33 mouse cellular contexts compared by ENCODE assay signal in the genomic region with DNA sequence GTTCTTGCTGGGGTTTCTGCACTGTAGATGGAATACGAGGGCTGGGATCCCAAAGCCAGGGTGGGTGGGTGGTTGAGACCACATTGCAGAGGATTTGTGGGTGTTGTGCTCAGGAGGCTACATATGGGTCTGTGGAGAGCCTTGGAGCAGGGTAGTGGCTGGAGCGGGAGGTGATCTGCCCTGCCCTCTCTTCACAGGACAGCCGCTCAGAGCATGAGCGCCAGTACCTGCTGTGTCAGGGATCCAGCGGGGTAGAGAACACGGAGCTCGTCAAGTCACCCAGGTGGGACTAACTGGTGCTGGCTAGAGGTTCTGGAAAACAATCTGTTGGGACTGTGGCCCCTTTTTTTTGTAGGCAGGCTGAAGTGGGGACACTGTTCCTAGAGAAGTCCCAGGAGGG. TPM values are rescaled to one million over a fixed set of nuclear protein-coding genes. Genes with fewer than 3 reads are reported as not detected.
DNase-seq lines count a peak whose midpoint lies in the region; ATAC-seq and TF ChIP-seq lines count a peak whose summit lies in the region.
"Had no signal": no experiment of that assay in that cellular context is flagged by ENCODE, and none has a peak within 500 bp of the region (broad histone marks: within the 10 kb centered on the region; RNA-seq: fewer than 3 reads in every experiment).

No protein-coding gene starts in this region.

- H3K36me3 ChIP-seq in embryonic facial prominence, embryonic 14.5 days (ENCODE audit: control insufficient read depth, insufficient read depth, low read length), result peaks cover 94% of the 10 kb centered on the region
- H3K36me3 ChIP-seq in embryonic facial prominence, embryonic 10.5 days (replicated peaks), result peaks cover 100% of the 10 kb centered on the region
- H3K36me3 ChIP-seq in liver, embryonic 13.5 days, result peaks cover 92% of the 10 kb centered on the region
- peaks cover 55% of the 10 kb centered on the region for H3K36me3 ChIP-seq in liver, postnatal 0 days (replicated peaks; ENCODE audit: insufficient read depth, low read length)
- peaks cover 65% of the 10 kb centered on the region for H3K36me3 ChIP-seq in stomach, embryonic 15.5 days
- H3K36me3 ChIP-seq in stomach, postnatal 0 days (ENCODE audit: control insufficient read depth, insufficient read depth, low read length), result peaks cover 36% of the 10 kb centered on the region

- no peak overlapping the region for H3K4me3 ChIP-seq in embryonic facial prominence, embryonic 14.5 days (ENCODE audit: low read depth, low read length)
- H3K4me3 ChIP-seq in embryonic facial prominence, embryonic 10.5 days, result no peak overlapping the region
- H3K4me3 ChIP-seq in liver, embryonic 13.5 days (replicated peaks), result no peak overlapping the region
- H3K4me3 ChIP-seq in liver, postnatal 0 days (ENCODE audit: low read depth, low read length), result no peak overlapping the region
- no peak overlapping the region for H3K4me3 ChIP-seq in stomach, embryonic 15.5 days (replicated peaks)
- no peak overlapping the region for H3K4me3 ChIP-seq in stomach, postnatal 0 days (ENCODE audit: low read depth, low read length)
- H3K4me3 ChIP-seq: embryonic facial prominence, embryonic 13.5 days; forebrain, embryonic 10.5 days; forebrain, embryonic 13.5 days; heart, embryonic 15.5 days; hindbrain, embryonic 10.5 days; hindbrain, embryonic 13.5 days had no signal

- no peaks in the 10 kb centered on the region for H3K9me3 ChIP-seq in embryonic facial prominence, embryonic 14.5 days (ENCODE audit: control insufficient read depth, low read length)
- no peaks in the 10 kb centered on the region for H3K9me3 ChIP-seq in embryonic facial prominence, embryonic 10.5 days
- no peaks in the 10 kb centered on the region for H3K9me3 ChIP-seq in liver, embryonic 13.5 days (replicated peaks)
- no peaks in the 10 kb centered on the region for H3K9me3 ChIP-seq in liver, postnatal 0 days (ENCODE audit: low read length)
- H3K9me3 ChIP-seq in stomach, embryonic 15.5 days, result no peaks in the 10 kb centered on the region
- H3K9me3 ChIP-seq in stomach, postnatal 0 days (ENCODE audit: control insufficient read depth, low read length), result no peaks in the 10 kb centered on the region
- H3K9me3 ChIP-seq: embryonic facial prominence, embryonic 13.5 days; forebrain, embryonic 10.5 days; forebrain, embryonic 13.5 days; heart, embryonic 15.5 days; hindbrain, embryonic 10.5 days; hindbrain, embryonic 13.5 days had no signal

- no peaks in the 10 kb centered on the region for H3K27me3 ChIP-seq in embryonic facial prominence, embryonic 14.5 days (replicated peaks; ENCODE audit: control insufficient read depth, insufficient read depth, low read length)
- H3K27me3 ChIP-seq in embryonic facial prominence, embryonic 10.5 days (replicated peaks; ENCODE audit: low read depth, poor library complexity, severe bottlenecking), result no peaks in the 10 kb centered on the region
- H3K27me3 ChIP-seq in liver, embryonic 13.5 days, result no peaks in the 10 kb centered on the region
- no peaks in the 10 kb centered on the region for H3K27me3 ChIP-seq in liver, postnatal 0 days (ENCODE audit: insufficient read depth, low read length)
- no peaks in the 10 kb centered on the region for H3K27me3 ChIP-seq in stomach, embryonic 15.5 days (replicated peaks)
- H3K27me3 ChIP-seq in stomach, postnatal 0 days (ENCODE audit: control insufficient read depth, insufficient read depth, low read length), result no peaks in the 10 kb centered on the region
- H3K27me3 ChIP-seq: embryonic facial prominence, embryonic 13.5 days; forebrain, embryonic 13.5 days; heart, embryonic 15.5 days; hindbrain, embryonic 13.5 days; Patski had no signal

- no peak for TF ChIP-seq CTCF in liver, postnatal 0 days (IDR thresholded peaks at IDR 0.05; ENCODE audit: low read depth)
- no peak for TF ChIP-seq CTCF in stomach, postnatal 0 days (IDR thresholded peaks at IDR 0.05; ENCODE audit: low read depth)

- H3K4me1 ChIP-seq in embryonic facial prominence, embryonic 14.5 days (ENCODE audit: control insufficient read depth, insufficient read depth, low read length), result no peaks in the 10 kb centered on the region
- H3K4me1 ChIP-seq in embryonic facial prominence, embryonic 10.5 days, result no peaks in the 10 kb centered on the region
- peaks cover 21% of the 10 kb centered on the region for H3K4me1 ChIP-seq in liver, embryonic 13.5 days (replicated peaks)
- no peaks in the 10 kb centered on the region for H3K4me1 ChIP-seq in liver, postnatal 0 days (ENCODE audit: insufficient read depth)
- H3K4me1 ChIP-seq in stomach, embryonic 15.5 days, result no peaks in the 10 kb centered on the region
- no peaks in the 10 kb centered on the region for H3K4me1 ChIP-seq in stomach, postnatal 0 days (replicated peaks; ENCODE audit: control insufficient read depth, insufficient read depth)
- H3K4me1 ChIP-seq: embryonic facial prominence, embryonic 13.5 days; forebrain, embryonic 10.5 days; forebrain, embryonic 13.5 days; heart, embryonic 15.5 days; hindbrain, embryonic 10.5 days; hindbrain, embryonic 13.5 days had no signal

- no peak for TF ChIP-seq EP300 in liver, postnatal 0 days (IDR thresholded peaks at IDR 0.05; ENCODE audit: low read depth)
- no peak for TF ChIP-seq EP300 in stomach, postnatal 0 days (optimal IDR thresholded peaks at IDR 0.05)

- no peak overlapping the region for H3K27ac ChIP-seq in embryonic facial prominence, embryonic 14.5 days (replicated peaks; ENCODE audit: low read depth, low read length)
- no peak overlapping the region for H3K27ac ChIP-seq in embryonic facial prominence, embryonic 10.5 days (replicated peaks)
- H3K27ac ChIP-seq in liver, embryonic 13.5 days, result peak overlapping the region; percentile 49; the same call in 1 of the 2 replicates
- no peak overlapping the region for H3K27ac ChIP-seq in liver, postnatal 0 days (ENCODE audit: low read depth)
- no peak overlapping the region for H3K27ac ChIP-seq in stomach, embryonic 15.5 days
- no peak overlapping the region for H3K27ac ChIP-seq in stomach, postnatal 0 days (replicated peaks)
- H3K27ac ChIP-seq: embryonic facial prominence, embryonic 13.5 days; forebrain, embryonic 10.5 days; forebrain, embryonic 13.5 days; heart, embryonic 15.5 days; hindbrain, embryonic 10.5 days; hindbrain, embryonic 13.5 days had no signal

- 93% methylated on average over 7 of the region's 7 CpGs for WGBS in embryonic facial prominence, embryonic 14.5 days
- 95% methylated on average over 7 of the region's 7 CpGs for WGBS in embryonic facial prominence, embryonic 10.5 days
- WGBS in liver, embryonic 13.5 days (ENCODE audit: insufficient replicate concordance), result 92% methylated on average over 7 of the region's 7 CpGs
- WGBS in liver, postnatal 0 days (ENCODE audit: insufficient replicate concordance), result 80% methylated on average over 7 of the region's 7 CpGs
- 91% methylated on average over 7 of the region's 7 CpGs for WGBS in stomach, embryonic 15.5 days
- WGBS in stomach, postnatal 0 days, result 88% methylated on average over 7 of the region's 7 CpGs

- no peak overlapping the region for H3K9ac ChIP-seq in embryonic facial prominence, embryonic 14.5 days (ENCODE audit: low read depth, low read length)
- peak overlapping the region; percentile 26; the same call in 1 of the 2 replicates for H3K9ac ChIP-seq in liver, embryonic 13.5 days
- H3K9ac ChIP-seq in liver, postnatal 0 days (replicated peaks), result no peak overlapping the region
- H3K9ac ChIP-seq in stomach, embryonic 15.5 days, result no peak overlapping the region
- H3K9ac ChIP-seq in stomach, postnatal 0 days (ENCODE audit: low read length), result no peak overlapping the region
- H3K9ac ChIP-seq: embryonic facial prominence, embryonic 13.5 days; forebrain, embryonic 13.5 days; heart, embryonic 15.5 days; hindbrain, embryonic 13.5 days had no signal

- intact Hi-C loops in left cerebral cortex, postnatal 25 days (cut with DNase I), result no loop called here

- no peak overlapping the region for H3K4me2 ChIP-seq in embryonic facial prominence, embryonic 14.5 days (ENCODE audit: low read depth, low read length)
- H3K4me2 ChIP-seq in liver, embryonic 13.5 days, result no peak overlapping the region
- H3K4me2 ChIP-seq in liver, postnatal 0 days (ENCODE audit: low read depth, low read length), result no peak overlapping the region
- no peak overlapping the region for H3K4me2 ChIP-seq in stomach, embryonic 15.5 days
- H3K4me2 ChIP-seq in stomach, postnatal 0 days (replicated peaks; ENCODE audit: low read depth), result no peak overlapping the region
- H3K4me2 ChIP-seq: embryonic facial prominence, embryonic 13.5 days; forebrain, embryonic 13.5 days; heart, embryonic 11.5 days; heart, embryonic 15.5 days; hindbrain, embryonic 13.5 days had no signal

- 0 out of 2 replicates have a peak, but pooled peaks have one; percentile 21 for ATAC-seq in embryonic facial prominence, embryonic 14.5 days (ENCODE audit: low read depth)
- ATAC-seq in liver, embryonic 13.5 days (ENCODE audit: low read depth), result 0 out of 2 replicates have a peak, but pooled peaks have one; percentile 11
- ATAC-seq in liver, postnatal 0 days, result no peak
- ATAC-seq in stomach, embryonic 15.5 days (ENCODE audit: insufficient read depth, low FRiP score, low read depth), result peak; percentile 47; the same call in 1 of the 2 replicates
- no peak for ATAC-seq in stomach, postnatal 0 days (ENCODE audit: low FRiP score, low TSS enrichment)
- ATAC-seq: forebrain, embryonic 13.5 days; forebrain, embryonic 16.5 days; hindbrain, embryonic 16.5 days; Patski had no signal

- DNase-seq in embryonic facial prominence, embryonic 14.5 days (ENCODE audit: low spot score), result no peak
- no peak for DNase-seq in embryonic facial prominence, embryonic 10.5 days (ENCODE audit: low spot score)
- DNase-seq in liver, embryonic 13.5 days, result no peak
- no peak for DNase-seq in liver, postnatal 0 days
- no peak for DNase-seq in stomach, postnatal 0 days (ENCODE audit: low spot score)
- DNase-seq in left cerebral cortex, postnatal 25 days (ENCODE audit: low spot score in 2 of 2), result no peak
- DNase-seq: adrenal gland, postnatal 10 days; adrenal gland, postnatal 36 days; cerebellum, adult 11 months; cerebellum, adult 2 months; cerebellum, adult 9-11 months; cerebellum, postnatal 25 days; gastrocnemius, postnatal 10 days; gastrocnemius, postnatal 36 days; heart, postnatal 10 days; heart, postnatal 36 days had no signal

RNA-seq across cellular contexts. Expression of a gene that starts 15.6 kb away (rescaled TPM):
- polyA plus RNA-seq in embryonic facial prominence, embryonic 14.5 days (2014; fragmentation: Nextera tagmentation; extraction: Ambion mirVana), result 21.8 and 26.2 TPM in 2 replicates
- 42.9 and 44.8 TPM in 2 replicates for polyA plus RNA-seq in embryonic facial prominence, embryonic 10.5 days (2016; fragmentation: Nextera tagmentation; extraction: Ambion mirVana)
- polyA plus RNA-seq in liver, embryonic 13.5 days (2015; fragmentation: Nextera tagmentation; extraction: Ambion mirVana), result 19.3 and 21.1 TPM in 2 replicates
- 8.5 and 9.3 TPM in 2 replicates for polyA plus RNA-seq in liver, postnatal 0 days (2015; fragmentation: Nextera tagmentation; extraction: Ambion mirVana)
- 34.4 and 36.4 TPM in 2 replicates for polyA plus RNA-seq in stomach, embryonic 15.5 days (2015; fragmentation: Nextera tagmentation; extraction: Ambion mirVana)
- polyA plus RNA-seq in stomach, postnatal 0 days (2015; fragmentation: Nextera tagmentation; extraction: Ambion mirVana), result 16.1 and 17.7 TPM in 2 replicates
- 10 to 100 TPM; 25.2 TPM for total RNA-seq in left cerebral cortex, postnatal 25 days (2021)

RNA-seq across cellular contexts. Expression of a gene that starts 49.0 kb away (rescaled TPM):
- 17.5 and 21.0 TPM in 2 replicates for polyA plus RNA-seq in embryonic facial prominence, embryonic 14.5 days (2014; fragmentation: Nextera tagmentation; extraction: Ambion mirVana)
- 11.5 and 14.5 TPM in 2 replicates for polyA plus RNA-seq in embryonic facial prominence, embryonic 10.5 days (2016; fragmentation: Nextera tagmentation; extraction: Ambion mirVana)
- polyA plus RNA-seq in liver, embryonic 13.5 days (2015; fragmentation: Nextera tagmentation; extraction: Ambion mirVana), result 38.1 and 39.1 TPM in 2 replicates
- 18.1 and 21.2 TPM in 2 replicates for polyA plus RNA-seq in liver, postnatal 0 days (2015; fragmentation: Nextera tagmentation; extraction: Ambion mirVana)
- 11.8 and 14.0 TPM in 2 replicates for polyA plus RNA-seq in stomach, embryonic 15.5 days (2015; fragmentation: Nextera tagmentation; extraction: Ambion mirVana)
- 5.0 and 5.6 TPM in 2 replicates for polyA plus RNA-seq in stomach, postnatal 0 days (2015; fragmentation: Nextera tagmentation; extraction: Ambion mirVana)
- 1 to 10 TPM; 7.8 to 8.7 TPM for total RNA-seq in left cerebral cortex, postnatal 25 days (2021)

RNA-seq across cellular contexts. Expression of a gene that starts 49.2 kb away (rescaled TPM):
- 0.55 TPM in 1 of 2 replicates, not detected in the other for polyA plus RNA-seq in embryonic facial prominence, embryonic 14.5 days (2014; fragmentation: Nextera tagmentation; extraction: Ambion mirVana)
- 0.40 and 0.62 TPM in 2 replicates for polyA plus RNA-seq in embryonic facial prominence, embryonic 10.5 days (2016; fragmentation: Nextera tagmentation; extraction: Ambion mirVana)
- polyA plus RNA-seq in liver, embryonic 13.5 days (2015; fragmentation: Nextera tagmentation; extraction: Ambion mirVana), result not detected in 2 replicates
- polyA plus RNA-seq in liver, postnatal 0 days (2015; fragmentation: Nextera tagmentation; extraction: Ambion mirVana), result 0.08 TPM in 1 of 2 replicates, not detected in the other
- 0.39 and 0.50 TPM in 2 replicates for polyA plus RNA-seq in stomach, embryonic 15.5 days (2015; fragmentation: Nextera tagmentation; extraction: Ambion mirVana)
- polyA plus RNA-seq in stomach, postnatal 0 days (2015; fragmentation: Nextera tagmentation; extraction: Ambion mirVana), result 0.19 and 0.34 TPM in 2 replicates
- total RNA-seq in left cerebral cortex, postnatal 25 days (2021), result under 1 TPM; 0.41 TPM
- total RNA-seq: adrenal gland, adult 18-20 months; adrenal gland, postnatal 36 days; common myeloid progenitor, adult 5-6 weeks; ES-E14; gastrocnemius, adult 18-20 months; gastrocnemius, postnatal 10 days; gastrocnemius, postnatal 36 days; granulocyte monocyte progenitor cell, adult 5-6 weeks; heart, adult 8-10 months; heart, postnatal 10 days; heart, postnatal 36 days had no signal
- polyA plus RNA-seq: forebrain, embryonic 16.5 days; hindbrain, embryonic 16.5 days had no signal

Comparison
In these comparisons a context has a peak if more than half of its experiments do, and no peak if none do; other contexts are left out.
1. ATAC-seq: peak in embryonic facial prominence, embryonic 14.5 days (single experiment), liver, embryonic 13.5 days (single experiment) and stomach, embryonic 15.5 days (single experiment); none in liver, postnatal 0 days (single experiment) and stomach, postnatal 0 days (single experiment).